Mouse (Mus musculus) kidney, adult 2 months (tissue): ENCODE data around the gene Iyd. TPM values are rescaled to one million over a fixed set of nuclear protein-coding genes. Genes with fewer than 3 reads are reported as not detected.

ENCODE experiments used
- DNase-seq: peaks from one replicate; pipeline ENCODE4 v3.0.0; 2021
- H3K27ac ChIP-seq: fragments of 200-500 bp; 2 replicates; pipeline ENCODE4 v1.5.1; 2012; ENCODE audit warnings: low read depth, low read length, control low read depth, inconsistent platforms; ENCODE audit not compliant: insufficient read depth
- H3K27me3 ChIP-seq: fragments of 200-500 bp; replicated peaks from 2 replicates; pipeline ENCODE4 v1.6.1; 2012; ENCODE audit warnings: mild to moderate bottlenecking, moderate library complexity, low read length, inconsistent platforms; ENCODE audit not compliant: control insufficient read depth, insufficient read depth
- H3K36me3 ChIP-seq: fragments of 200-500 bp; 2 replicates; pipeline ENCODE4 v1.6.1; 2012; ENCODE audit warnings: mild to moderate bottlenecking, moderate library complexity, low read length, inconsistent platforms; ENCODE audit not compliant: control insufficient read depth, insufficient read depth
- H3K4me1 ChIP-seq: fragments of 200-500 bp; 2 replicates; pipeline ENCODE4 v1.6.1; 2011; ENCODE audit warnings: low read length; ENCODE audit not compliant: control insufficient read depth, insufficient read depth
- H3K4me3 ChIP-seq: fragments of 200-500 bp; 2 replicates; pipeline ENCODE4 v1.5.1; 2011; ENCODE audit warnings: mild to moderate bottlenecking, low read depth, low read length, control low read depth; ENCODE audit not compliant: insufficient read depth
- CTCF ChIP-seq: fragments of 200-500 bp; conservative IDR thresholded peaks from 2 replicates; pipeline ENCODE4 v1.5.1; 2011; ENCODE audit warnings: low read depth, mild to moderate bottlenecking, control low read depth, low read length, moderate library complexity, mixed read lengths; ENCODE audit not compliant: insufficient read depth, insufficient read length
- POLR2A ChIP-seq: fragments of 200-500 bp; IDR thresholded peaks from one replicate; pipeline ENCODE4 v1.6.1; 2011; ENCODE audit warnings: low read depth, low read length, control low read depth
- WGBS: fragments of 180-500 bp; shearing (Covaris S2); methylation state at CpG from one replicate; pipeline ENCODE4 v1.1.7; 2018; 5-methylcytosine and 5-hydroxymethylcytosine counted together
- polyA plus RNA-seq: library from polyadenylated mRNA; depleted of rRNA; stranded (reverse); fragments of >200 nt; gene quantifications from 2 replicates; pipeline ENCODE4 v1.2.3, GENCODE M21; 2012

The Iyd gene
- polyA plus RNA-seq, 1 experiment = 30.7 TPM

DNA sequence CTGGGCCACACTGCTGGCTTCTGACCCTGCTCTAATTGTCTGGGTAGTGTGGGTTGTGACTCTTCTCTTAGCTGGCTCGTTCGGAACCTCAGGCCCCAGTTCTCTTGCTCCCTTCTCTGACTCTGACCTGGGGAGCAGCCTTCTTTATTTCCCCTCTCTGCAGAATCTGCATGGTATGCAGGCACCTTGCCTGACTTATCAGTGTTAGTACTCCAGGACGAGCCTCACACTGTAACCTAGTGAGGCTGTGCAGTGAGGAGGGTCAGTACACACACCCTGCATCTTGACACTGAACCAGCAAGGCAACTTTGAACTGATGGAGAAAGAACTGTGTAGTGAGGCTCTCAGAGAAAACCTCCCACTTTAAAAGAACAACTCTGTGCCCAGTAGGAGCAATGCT lies 15.5 kb upstream of the Iyd start:
- TF ChIP-seq CTCF (no peak), POLR2A (no peak)
- Histone ChIP-seq H3K36me3 (no peaks in the 10 kb centered on the region), H3K4me1 (no peaks in the 10 kb centered on the region), H3K27ac (no peak overlapping the region), H3K4me3 (no peak overlapping the region), H3K27me3 (no peaks in the 10 kb centered on the region)
- no peak for DNase-seq
- WGBS = 74% methylated on average over 3 of the region's 3 CpGs

DNA sequence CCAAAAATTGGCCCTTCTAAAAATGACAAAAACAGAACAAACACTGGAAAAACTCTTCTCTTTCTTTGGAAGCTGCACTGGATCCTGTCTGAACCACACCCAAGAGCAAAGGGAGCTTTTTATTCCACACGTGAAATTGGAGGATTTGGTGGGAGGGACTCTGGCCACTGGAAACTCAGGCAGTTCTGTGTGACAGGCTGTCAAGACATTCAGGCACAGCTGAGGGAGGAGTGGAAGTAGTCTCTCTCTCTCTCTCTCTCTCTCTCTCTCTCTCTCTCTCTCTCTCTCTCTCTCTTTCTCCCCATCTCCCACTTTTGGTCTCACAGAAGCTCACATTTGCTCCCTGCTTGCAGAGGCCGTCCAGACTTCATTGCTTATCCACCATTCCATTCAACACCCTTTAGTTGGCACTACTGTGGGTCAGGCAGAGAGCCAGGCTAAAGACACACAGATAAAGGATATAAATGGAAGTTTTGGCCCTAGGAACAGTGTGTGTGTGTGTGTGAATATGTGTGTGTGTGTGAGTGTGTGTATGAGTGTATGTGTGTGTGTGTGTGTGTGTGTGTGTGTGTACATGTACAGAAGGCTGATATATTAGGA lies 14.5 kb upstream of the Iyd start:
- no peak for DNase-seq
- TF ChIP-seq CTCF = no peak
- TF ChIP-seq POLR2A = no peak
- Histone ChIP-seq H3K4me3 (no peak overlapping the region), H3K27me3 (no peaks in the 10 kb centered on the region), H3K4me1 (no peaks in the 10 kb centered on the region), H3K27ac (no peak overlapping the region), H3K36me3 (no peaks in the 10 kb centered on the region)
- 27% methylated on average over 2 of the region's 2 CpGs for WGBS

DNA sequence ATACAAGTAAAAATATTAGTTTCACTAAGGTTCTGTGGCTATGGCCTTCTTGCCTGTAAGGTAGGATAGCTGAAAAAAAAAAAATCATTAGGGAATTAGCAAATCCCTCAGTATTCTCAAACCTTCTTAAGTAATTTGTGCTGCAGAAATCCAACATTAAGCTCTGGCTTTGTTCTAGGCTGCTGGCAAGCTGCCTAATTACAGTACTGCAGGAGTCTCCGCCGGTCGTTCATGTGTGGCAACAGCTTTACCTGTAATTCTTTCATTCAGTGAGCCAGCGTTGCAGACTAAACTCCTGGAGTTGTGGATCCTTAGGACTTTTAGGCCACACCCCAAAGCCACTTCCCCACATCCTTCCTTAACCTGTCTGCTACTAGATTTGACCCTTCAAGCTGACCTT lies 10.2 kb upstream of the Iyd start:
- 27% methylated on average over 4 of the region's 4 CpGs for WGBS

DNA sequence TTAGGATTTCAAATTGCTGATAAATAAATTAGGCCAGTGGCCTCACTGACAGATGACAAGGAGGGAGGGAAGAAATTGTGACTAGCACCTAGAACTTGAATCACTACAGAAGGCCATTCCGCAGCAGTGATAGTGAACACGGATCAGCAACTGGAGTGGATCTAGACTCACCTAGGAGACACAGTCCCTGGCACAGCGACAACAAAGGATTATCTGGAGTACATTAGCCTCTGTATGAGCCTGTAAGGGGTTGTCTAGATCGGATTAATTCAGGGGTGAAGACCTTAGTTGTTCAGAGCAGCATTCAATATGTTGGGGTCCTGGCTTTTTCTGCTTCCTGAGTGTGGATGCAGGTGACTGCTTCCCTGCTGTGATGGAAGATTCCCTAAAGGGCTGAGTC lies 9.4 kb upstream of the Iyd start:
- 65% methylated on average over 4 of the region's 4 CpGs for WGBS
- no peak for TF ChIP-seq POLR2A
- no peak for DNase-seq

More for the DNA sequence above, 10.2 kb upstream of the Iyd start:
- no peak overlapping the region for H3K27ac ChIP-seq
- H3K4me3 ChIP-seq = no peak overlapping the region
- H3K27me3 ChIP-seq = no peaks in the 10 kb centered on the region
- H3K4me1 ChIP-seq = peaks cover 2% of the 10 kb centered on the region; the same call in 1 of the 2 replicates
- no peak for DNase-seq
- TF ChIP-seq CTCF = no peak
- no peak for TF ChIP-seq POLR2A
- H3K36me3 ChIP-seq = no peaks in the 10 kb centered on the region

DNA sequence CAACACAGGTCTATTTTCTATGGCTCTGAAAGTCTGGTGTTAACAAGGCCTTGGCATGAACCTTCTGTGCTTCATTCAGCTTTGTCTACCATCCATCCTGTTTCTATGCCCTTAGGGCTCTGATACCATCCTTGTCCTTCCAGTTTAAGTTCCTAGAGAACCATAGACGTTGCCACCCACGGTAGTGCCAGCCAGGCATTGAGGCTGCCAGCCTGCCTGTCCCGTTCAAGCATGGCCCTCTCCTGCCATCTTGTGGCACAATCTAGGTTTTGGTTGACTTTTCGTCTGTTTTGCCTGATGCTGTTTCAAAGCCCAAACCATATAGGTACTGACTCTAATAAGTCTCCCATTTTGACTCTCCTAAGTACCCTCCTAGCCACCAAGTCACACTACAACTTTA lies 8.7 kb upstream of the Iyd start:
- H3K27ac ChIP-seq = no peak overlapping the region
- no peaks in the 10 kb centered on the region for H3K27me3 ChIP-seq
- H3K36me3 ChIP-seq = no peaks in the 10 kb centered on the region
- H3K4me1 ChIP-seq = peaks cover 2% of the 10 kb centered on the region; the same call in 1 of the 2 replicates
- WGBS = 0% methylated on average over 4 of the region's 4 CpGs
- peak; percentile 75 for DNase-seq
- TF ChIP-seq POLR2A (no peak), CTCF (peak; percentile 98)
- H3K4me3 ChIP-seq = no peak overlapping the region

More for the DNA sequence above, 9.4 kb upstream of the Iyd start:
- Histone ChIP-seq H3K4me3 (no peak overlapping the region), H3K4me1 (peaks cover 2% of the 10 kb centered on the region; the same call in 1 of the 2 replicates), H3K27me3 (no peaks in the 10 kb centered on the region), H3K36me3 (no peaks in the 10 kb centered on the region), H3K27ac (no peak overlapping the region)

DNA sequence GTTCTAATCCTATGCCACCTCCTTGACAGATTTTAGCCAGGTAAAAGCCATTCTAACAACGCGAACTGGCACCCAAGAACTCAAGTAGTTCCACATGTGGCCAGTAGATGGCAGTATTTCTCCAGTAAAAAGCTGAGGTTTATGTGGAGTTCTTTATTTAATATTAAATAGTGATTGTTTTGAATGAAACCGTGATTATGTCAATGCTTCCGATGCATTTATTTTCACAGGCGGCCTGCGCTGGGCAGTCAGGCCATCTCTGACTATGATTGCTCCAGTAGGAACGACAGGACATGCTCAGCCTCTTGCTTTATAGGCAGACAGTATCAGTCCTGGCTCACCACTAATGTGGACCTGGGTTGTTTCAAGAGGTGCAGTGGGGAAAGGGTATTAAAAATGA lies 5.6 kb upstream of the Iyd start:
- 2% methylated on average over 7 of the region's 7 CpGs for WGBS
- H3K36me3 ChIP-seq = no peaks in the 10 kb centered on the region
- H3K27me3 ChIP-seq = no peaks in the 10 kb centered on the region
- DNase-seq = peak; percentile 52
- no peak overlapping the region for H3K27ac ChIP-seq
- H3K4me3 ChIP-seq = no peak overlapping the region
- TF ChIP-seq CTCF (0 out of 2 replicates have a peak, but pooled peaks have one; percentile 11), POLR2A (no peak)
- peaks cover 2% of the 10 kb centered on the region; the same call in 1 of the 2 replicates for H3K4me1 ChIP-seq

DNA sequence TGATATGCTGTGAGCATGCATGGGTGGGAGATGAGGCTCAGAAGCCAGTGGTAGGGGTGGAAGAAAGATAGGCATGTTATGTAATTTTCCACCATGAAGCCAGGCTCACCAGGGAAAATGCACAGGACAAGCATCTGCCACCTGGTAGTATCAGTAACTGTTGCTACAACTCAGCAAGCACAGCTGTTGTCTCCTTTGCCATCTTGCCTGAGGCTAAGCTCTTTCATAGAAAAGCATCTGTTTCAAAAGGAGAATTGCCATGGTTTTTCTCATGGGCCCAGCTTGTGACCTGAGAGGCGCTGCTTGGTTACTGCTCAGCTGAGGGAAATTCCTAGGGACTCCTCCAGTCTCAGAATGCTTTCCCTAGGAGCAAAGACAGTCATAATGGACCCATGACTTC lies 3.7 kb upstream of the Iyd start:
- no peak for TF ChIP-seq CTCF
- TF ChIP-seq POLR2A = no peak
- Histone ChIP-seq H3K36me3 (no peaks in the 10 kb centered on the region), H3K27me3 (no peaks in the 10 kb centered on the region), H3K27ac (no peak overlapping the region), H3K4me3 (no peak overlapping the region), H3K4me1 (peaks cover 2% of the 10 kb centered on the region; the same call in 1 of the 2 replicates)
- DNase-seq = no peak
- 97% methylated on average over 1 of the region's 1 CpGs for WGBS

DNA sequence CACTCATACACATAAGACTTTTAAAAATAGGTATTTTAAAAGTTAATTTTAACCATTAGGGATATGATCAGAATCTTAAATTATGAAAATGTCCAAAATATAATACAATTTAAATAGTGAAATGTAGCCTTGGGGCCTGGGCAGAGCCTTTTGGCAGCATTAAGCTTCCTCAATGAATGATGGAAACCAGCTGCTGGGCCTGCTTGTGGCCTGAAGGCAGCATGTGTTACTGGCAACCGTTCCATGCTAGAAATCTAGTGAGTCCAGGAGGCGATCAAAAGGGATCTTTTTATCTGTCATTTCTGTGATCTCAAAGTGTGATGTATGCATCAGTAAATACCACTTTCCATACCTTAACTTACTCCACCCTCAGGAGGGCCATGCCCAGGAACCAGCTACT lies 9.3 kb downstream of the Iyd start:
- H3K27ac ChIP-seq = no peak overlapping the region

More for the DNA sequence above, 9.3 kb downstream of the Iyd start:
- H3K4me3 ChIP-seq = no peak overlapping the region
- TF ChIP-seq CTCF (no peak), POLR2A (no peak)
- H3K27me3 ChIP-seq = no peaks in the 10 kb centered on the region
- DNase-seq = peak; percentile 36
- no peaks in the 10 kb centered on the region for H3K36me3 ChIP-seq
- WGBS = 68% methylated on average over 2 of the region's 2 CpGs
- H3K4me1 ChIP-seq = no peaks in the 10 kb centered on the region
